Mouse (Mus musculus) megakaryocyte, embryonic 14.5 days (primary cell): ENCODE data around the gene Hoxa6. TPM values are rescaled to one million over a fixed set of nuclear protein-coding genes. Genes with fewer than 3 reads are reported as not detected.
A peak's percentile ranks its signal among the peaks of the same experiment; 100 is the strongest.

Experiments used
- H3K27me3 ChIP-seq: replicated peaks from 2 replicates; pipeline ENCODE3; 2012; ENCODE audit warnings: inconsistent platforms
- H3K36me3 ChIP-seq: replicated peaks from 2 replicates; pipeline ENCODE3; 2012; ENCODE audit warnings: low read length, inconsistent platforms, mixed read lengths
- H3K4me1 ChIP-seq: 2 replicates; pipeline ENCODE4 v1.6.1; 2012; ENCODE audit warnings: inconsistent platforms
- H3K4me3 ChIP-seq: replicated peaks from 2 replicates; pipeline ENCODE3; 2012; ENCODE audit warnings: moderate library complexity, mild to moderate bottlenecking, inconsistent platforms
- H3K9me3 ChIP-seq: 2 replicates; pipeline ENCODE4 v1.6.1; 2012; ENCODE audit warnings: inconsistent platforms
- FLI1 ChIP-seq: IDR thresholded peaks from 2 replicates; pipeline ENCODE4 v1.6.1; 2012; ENCODE audit warnings: low read length, inconsistent platforms, mixed read lengths
- GATA1 ChIP-seq: IDR thresholded peaks from 3 replicates; pipeline ENCODE4 v1.6.1; 2012; ENCODE audit warnings: mixed read lengths, low read length, inconsistent platforms, borderline replicate concordance
- polyA plus RNA-seq: library from polyadenylated mRNA; stranded (reverse); fragments of >175 nt; gene quantifications from 2 replicates; pipeline ENCODE4 v1.2.3, GENCODE M21; 2012; ENCODE audit warnings: low replicate concordance; ENCODE audit not compliant: insufficient read depth

Gene Hoxa6
- polyA plus RNA-seq, 1 experiment: not detected

GRCm38 (mm10) chr6:52208868-52209684, 554 bp upstream of the Hoxa6 start:
- peaks cover 78% of the 10 kb centered on the region for H3K27me3 ChIP-seq
- peaks cover 37% of the 10 kb centered on the region for H3K9me3 ChIP-seq
- H3K4me1 ChIP-seq: peaks cover 36% of the 10 kb centered on the region
- H3K36me3 ChIP-seq: peaks cover 25% of the 10 kb centered on the region
- TF ChIP-seq GATA1 (no peak), FLI1 (no peak)
- peak overlapping the region; percentile 10 for H3K4me3 ChIP-seq

- H3K4me1 ChIP-seq: peaks cover 24% of the 10 kb centered on the region
- no peak for TF ChIP-seq GATA1
- no peak for TF ChIP-seq FLI1
- H3K27me3 ChIP-seq: peaks cover 72% of the 10 kb centered on the region
- H3K4me3 ChIP-seq: no peak overlapping the region
- peaks cover 26% of the 10 kb centered on the region for H3K36me3 ChIP-seq
- H3K9me3 ChIP-seq: peaks cover 51% of the 10 kb centered on the region
These were observed 892 bp downstream of the Hoxa6 start for GRCm38 (mm10) chr6:52207684-52207976.

- TF ChIP-seq GATA1: no peak
- TF ChIP-seq FLI1: no peak
- peaks cover 51% of the 10 kb centered on the region for H3K9me3 ChIP-seq
- peaks cover 67% of the 10 kb centered on the region for H3K27me3 ChIP-seq
- peaks cover 18% of the 10 kb centered on the region for H3K4me1 ChIP-seq
- H3K36me3 ChIP-seq: peaks cover 26% of the 10 kb centered on the region
- H3K4me3 ChIP-seq: no peak overlapping the region
These were observed 1.4 kb downstream of the Hoxa6 start for GRCm38 (mm10) chr6:52206882-52207683.

- peaks cover 26% of the 10 kb centered on the region for H3K36me3 ChIP-seq
- peaks cover 7% of the 10 kb centered on the region for H3K4me1 ChIP-seq
- TF ChIP-seq FLI1 (no peak), GATA1 (no peak)
- peaks cover 58% of the 10 kb centered on the region for H3K27me3 ChIP-seq
- H3K9me3 ChIP-seq: peaks cover 51% of the 10 kb centered on the region
- no peak overlapping the region for H3K4me3 ChIP-seq
These were observed 2.6 kb downstream of the Hoxa6 start for GRCm38 (mm10) chr6:52205638-52206621.

GRCm38 (mm10) chr6:52205221-52205620, 3.3 kb downstream of the Hoxa6 start:
- TF ChIP-seq FLI1: no peak
- no peak for TF ChIP-seq GATA1
- H3K27me3 ChIP-seq: peaks cover 56% of the 10 kb centered on the region
- H3K9me3 ChIP-seq: peaks cover 51% of the 10 kb centered on the region
- peaks cover 5% of the 10 kb centered on the region; the same call in 1 of the 2 replicates for H3K4me1 ChIP-seq
- peaks cover 26% of the 10 kb centered on the region for H3K36me3 ChIP-seq
- no peak overlapping the region for H3K4me3 ChIP-seq

- Histone ChIP-seq H3K4me3 (peak within 1 kb of the TSS; percentile 86), H3K36me3 (peaks cover 26% of the 10 kb centered on the region), H3K4me1 (no peaks in the 10 kb centered on the region; the same call in 1 of the 2 replicates), H3K9me3 (peaks cover 48% of the 10 kb centered on the region), H3K27me3 (peaks cover 48% of the 10 kb centered on the region)
- TF ChIP-seq FLI1 (no peak), GATA1 (no peak)
These were observed 4.3 kb downstream of the Hoxa6 start, which contains the start of gene Hoxa5 for GRCm38 (mm10) chr6:52204050-52204752. Gene Hoxa5, minus strand, starts transcription at chr6:52204587.

- Histone ChIP-seq H3K4me3 (peak overlapping the region; percentile 86), H3K9me3 (peaks cover 44% of the 10 kb centered on the region), H3K36me3 (peaks cover 26% of the 10 kb centered on the region), H3K27me3 (peaks cover 42% of the 10 kb centered on the region), H3K4me1 (no peaks in the 10 kb centered on the region; the same call in 1 of the 2 replicates)
- TF ChIP-seq GATA1: no peak
These were observed 5.0 kb downstream of the Hoxa6 start for GRCm38 (mm10) chr6:52203371-52204049.

- Histone ChIP-seq H3K27me3 (peaks cover 37% of the 10 kb centered on the region), H3K9me3 (peaks cover 41% of the 10 kb centered on the region), H3K4me3 (no peak overlapping the region), H3K36me3 (peaks cover 26% of the 10 kb centered on the region), H3K4me1 (no peaks in the 10 kb centered on the region; the same call in 1 of the 2 replicates)
- TF ChIP-seq GATA1 (no peak), FLI1 (no peak)
These were observed 5.5 kb downstream of the Hoxa6 start for GRCm38 (mm10) chr6:52203121-52203370.
